Mouse (Mus musculus) liver, embryonic 11.5 days (tissue): ENCODE results near the gene H2afz. TPM values are rescaled to one million over a fixed set of nuclear protein-coding genes. Genes with fewer than 3 reads are reported as not detected.
A peak's percentile ranks its signal among the peaks of the same experiment; 100 is the strongest.

Source experiments
- ATAC-seq: fragments of 200-750 bp; cut with Nextera tagmentation; replicated peaks from 2 replicates; pipeline ENCODE4 v1.8.0; 2017; ENCODE audit warnings: moderate number of reproducible peaks, mild to moderate bottlenecking, moderate TSS enrichment, moderate library complexity; ENCODE audit not compliant: low FRiP score
- DNase-seq: peaks from one replicate; pipeline ENCODE4 v3.0.0-alpha.2; 2017; ENCODE audit warnings: low spot score
- H3K27ac ChIP-seq: fragments of 300-500 bp; sonication (generic); 2 replicates; pipeline ENCODE4 v1.5.1; 2014; ENCODE audit warnings: mild to moderate bottlenecking, low read depth, low read length, control low read depth
- H3K27me3 ChIP-seq: fragments of 300-500 bp; sonication (generic); replicated peaks from 2 replicates; pipeline ENCODE4 v1.6.1; 2014; ENCODE audit warnings: low read length, mixed read lengths; ENCODE audit not compliant: control insufficient read depth, insufficient read depth
- H3K36me3 ChIP-seq: fragments of 300-500 bp; sonication (generic); 2 replicates; pipeline ENCODE4 v1.6.1; 2014; ENCODE audit warnings: mild to moderate bottlenecking, low read length, moderate library complexity, mixed read lengths; ENCODE audit not compliant: control insufficient read depth, insufficient read depth
- H3K4me1 ChIP-seq: fragments of 300-500 bp; sonication (generic); replicated peaks from 2 replicates; pipeline ENCODE4 v1.6.1; 2014; ENCODE audit warnings: low read length, mixed read lengths; ENCODE audit not compliant: control insufficient read depth, insufficient read depth
- H3K4me2 ChIP-seq: fragments of 300-500 bp; sonication (generic); 2 replicates; pipeline ENCODE4 v1.6.1; 2014; ENCODE audit warnings: mild to moderate bottlenecking, control low read depth, moderate library complexity
- H3K4me3 ChIP-seq: fragments of 300-500 bp; sonication (generic); 2 replicates; pipeline ENCODE4 v1.5.1; 2014; ENCODE audit warnings: low read depth, low read length, control low read depth
- H3K9ac ChIP-seq: fragments of 300-500 bp; sonication (generic); 2 replicates; pipeline ENCODE4 v1.6.1; 2014; ENCODE audit warnings: low read depth, low read length, control low read depth
- H3K9me3 ChIP-seq: fragments of 300-500 bp; sonication (generic); 2 replicates; pipeline ENCODE4 v1.6.1; 2016; ENCODE audit warnings: low read length, inconsistent platforms, mixed read lengths; ENCODE audit not compliant: control insufficient read depth
- WGBS: fragments of 180-500 bp; shearing (Covaris S2); extraction: QIAGEN DNeasy Blood & Tissue Kit; methylation state at CpG from one replicate; pipeline ENCODE4 v1.1.7; 2014; 5-methylcytosine and 5-hydroxymethylcytosine counted together
- polyA plus RNA-seq: library from polyadenylated mRNA; unstranded; fragments of >200 nt; fragmentation: Nextera tagmentation; extraction: Ambion mirVana; gene quantifications from 2 replicates; pipeline ENCODE4 v1.2.1, GENCODE M21; 2014

The H2afz gene
- polyA plus RNA-seq, result 2,121 and 2,201 TPM in 2 replicates

- no peaks in the 10 kb centered on the region for H3K27me3 ChIP-seq
- peaks cover 16% of the 10 kb centered on the region for H3K4me1 ChIP-seq
- H3K4me2 ChIP-seq, result peak within 1 kb of the TSS; percentile 77
- peak within 1 kb of the TSS; percentile 92 for H3K4me3 ChIP-seq
- H3K27ac ChIP-seq, result peak within 1 kb of the TSS; percentile 100
- H3K9me3 ChIP-seq, result no peaks in the 10 kb centered on the region
- DNase-seq, result peak; percentile 98
- H3K36me3 ChIP-seq, result peaks cover 6% of the 10 kb centered on the region; the same call in 1 of the 2 replicates
- peak; percentile 88 for ATAC-seq
- peak within 1 kb of the TSS; percentile 99 for H3K9ac ChIP-seq
- WGBS, result under 1% methylated on average over 99 of the region's 115 CpGs
Measured at GRCm38 (mm10) chr3:137864124-137864987, at the start of gene H2afz. Gene H2afz, plus strand, starts transcription at chr3:137864487.

GRCm38 (mm10) chr3:137818713-137819112 is 45.6 kb upstream of the H2afz start:
- no peak overlapping the region for H3K4me3 ChIP-seq
- no peak overlapping the region for H3K4me2 ChIP-seq
- WGBS, result 50% methylated on average over 4 of the region's 4 CpGs
- H3K27ac ChIP-seq, result no peak overlapping the region
- no peak for ATAC-seq
- H3K36me3 ChIP-seq, result no peaks in the 10 kb centered on the region
- no peak overlapping the region for H3K9ac ChIP-seq
- no peak for DNase-seq
- no peaks in the 10 kb centered on the region for H3K9me3 ChIP-seq
- H3K4me1 ChIP-seq, result no peaks in the 10 kb centered on the region
- H3K27me3 ChIP-seq, result no peaks in the 10 kb centered on the region; the same call in 1 of the 2 replicates

GRCm38 (mm10) chr3:137820688-137821467 is 43.4 kb upstream of the H2afz start:
- Histone ChIP-seq H3K4me1 (no peaks in the 10 kb centered on the region), H3K4me3 (no peak overlapping the region), H3K36me3 (no peaks in the 10 kb centered on the region), H3K27ac (no peak overlapping the region), H3K9ac (no peak overlapping the region), H3K4me2 (no peak overlapping the region), H3K27me3 (no peaks in the 10 kb centered on the region; the same call in 1 of the 2 replicates), H3K9me3 (no peaks in the 10 kb centered on the region)
- no peak for ATAC-seq
- DNase-seq, result no peak
- WGBS, result 66% methylated on average over 6 of the region's 6 CpGs

GRCm38 (mm10) chr3:137823317-137823716 is 41.0 kb upstream of the H2afz start:
- no peak overlapping the region for H3K9ac ChIP-seq
- H3K4me3 ChIP-seq, result no peak overlapping the region

GRCm38 (mm10) chr3:137827678-137828077 is 36.6 kb upstream of the H2afz start:
- WGBS, result 32% methylated on average over 11 of the region's 11 CpGs
- Histone ChIP-seq H3K4me3 (no peak overlapping the region), H3K9me3 (no peaks in the 10 kb centered on the region), H3K27me3 (no peaks in the 10 kb centered on the region), H3K27ac (no peak overlapping the region), H3K4me1 (no peaks in the 10 kb centered on the region), H3K36me3 (no peaks in the 10 kb centered on the region), H3K4me2 (no peak overlapping the region), H3K9ac (no peak overlapping the region)
- ATAC-seq, result no peak
- DNase-seq, result no peak

More at GRCm38 (mm10) chr3:137823317-137823716, 41.0 kb upstream of the H2afz start:
- no peak overlapping the region for H3K27ac ChIP-seq
- no peaks in the 10 kb centered on the region for H3K4me1 ChIP-seq
- ATAC-seq (no peak), DNase-seq (no peak)
- no peaks in the 10 kb centered on the region for H3K9me3 ChIP-seq
- no peaks in the 10 kb centered on the region for H3K36me3 ChIP-seq
- 79% methylated on average over 3 of the region's 3 CpGs for WGBS
- no peak overlapping the region for H3K4me2 ChIP-seq
- H3K27me3 ChIP-seq, result no peaks in the 10 kb centered on the region

- H3K36me3 ChIP-seq, result no peaks in the 10 kb centered on the region
- WGBS, result 81% methylated on average over 2 of the region's 2 CpGs
Measured at GRCm38 (mm10) chr3:137831156-137831555, 33.1 kb upstream of the H2afz start.

GRCm38 (mm10) chr3:137833128-137833527 is 31.2 kb upstream of the H2afz start:
- ATAC-seq (no peak), DNase-seq (no peak)
- H3K4me2 ChIP-seq, result no peak overlapping the region
- H3K27ac ChIP-seq, result no peak overlapping the region
- no peak overlapping the region for H3K9ac ChIP-seq
- no peaks in the 10 kb centered on the region for H3K36me3 ChIP-seq
- no peaks in the 10 kb centered on the region for H3K9me3 ChIP-seq
- H3K4me1 ChIP-seq, result no peaks in the 10 kb centered on the region
- no peaks in the 10 kb centered on the region for H3K27me3 ChIP-seq
- H3K4me3 ChIP-seq, result no peak overlapping the region

More at GRCm38 (mm10) chr3:137831156-137831555, 33.1 kb upstream of the H2afz start:
- ATAC-seq (no peak), DNase-seq (no peak)
- Histone ChIP-seq H3K9ac (no peak overlapping the region), H3K27ac (no peak overlapping the region), H3K4me1 (no peaks in the 10 kb centered on the region), H3K9me3 (no peaks in the 10 kb centered on the region), H3K4me2 (no peak overlapping the region), H3K27me3 (no peaks in the 10 kb centered on the region), H3K4me3 (no peak overlapping the region)

- Histone ChIP-seq H3K9ac (no peak overlapping the region), H3K36me3 (no peaks in the 10 kb centered on the region), H3K4me1 (no peaks in the 10 kb centered on the region), H3K9me3 (no peaks in the 10 kb centered on the region), H3K27me3 (no peaks in the 10 kb centered on the region), H3K27ac (no peak overlapping the region), H3K4me2 (no peak overlapping the region), H3K4me3 (no peak overlapping the region)
- WGBS, result 80% methylated on average over 4 of the region's 4 CpGs
- no peak for ATAC-seq
- DNase-seq, result no peak
Measured at GRCm38 (mm10) chr3:137833698-137834097, 30.6 kb upstream of the H2afz start.
